Comparison of ENCODE assay signal across 12 mouse cellular contexts in the genomic region with DNA sequence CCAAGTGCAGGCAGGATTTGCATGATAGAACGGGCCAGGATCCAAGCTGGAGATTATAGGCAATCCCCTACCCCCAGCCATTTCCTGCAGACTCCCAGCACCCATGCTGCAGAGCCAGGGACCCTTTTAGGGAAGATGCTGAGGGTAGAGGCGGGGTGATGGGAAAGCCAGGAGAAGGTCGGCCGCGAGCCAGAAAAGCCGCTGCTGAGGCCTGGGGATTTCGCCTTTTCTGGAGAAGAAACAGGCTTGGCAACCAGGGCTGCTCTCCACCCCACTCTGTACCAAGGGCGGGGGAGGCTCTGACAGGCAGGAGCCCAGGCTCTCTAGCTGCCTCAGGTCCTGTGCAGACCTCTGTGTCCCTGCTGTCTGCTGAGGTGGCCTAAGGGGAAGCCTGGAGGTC. TPM values are rescaled to one million over a fixed set of nuclear protein-coding genes. Genes with fewer than 3 reads are reported as not detected.
A peak's percentile ranks its signal among the peaks of the same experiment; 100 is the strongest.
DNase-seq lines count a peak whose midpoint lies in the region; ATAC-seq and TF ChIP-seq lines count a peak whose summit lies in the region.
"Had no signal": no experiment of that assay in that cellular context is flagged by ENCODE, and none has a peak within 500 bp of the region (broad histone marks: within the 10 kb centered on the region; RNA-seq: fewer than 3 reads in every experiment).

No protein-coding gene starts in this region.

- 0 out of 2 replicates have a peak, but pooled peaks cover 4% of the 10 kb centered on the region for H3K36me3 ChIP-seq in heart, embryonic 16.5 days (ENCODE audit: control insufficient read depth, insufficient read depth)
- H3K36me3 ChIP-seq in midbrain, postnatal 0 days (ENCODE audit: insufficient read depth, low read length) = peaks cover 16% of the 10 kb centered on the region
- no peaks in the 10 kb centered on the region for H3K36me3 ChIP-seq in midbrain, embryonic 16.5 days (ENCODE audit: control insufficient read depth, insufficient read depth, low read length)
- H3K36me3 ChIP-seq in stomach, embryonic 14.5 days (ENCODE audit: control insufficient read depth, insufficient read depth, low read length) = peaks cover 5% of the 10 kb centered on the region

- H3K4me2 ChIP-seq in heart, embryonic 16.5 days (ENCODE audit: low read depth, low read length) = no peak overlapping the region
- H3K4me2 ChIP-seq in midbrain, postnatal 0 days (ENCODE audit: low read depth, low read length, poor library complexity, severe bottlenecking) = no peak overlapping the region
- no peak overlapping the region for H3K4me2 ChIP-seq in midbrain, embryonic 16.5 days (ENCODE audit: low read length)
- no peak overlapping the region for H3K4me2 ChIP-seq in stomach, embryonic 14.5 days (replicated peaks; ENCODE audit: low read depth, low read length)
- H3K4me2 ChIP-seq: hindbrain, embryonic 15.5 days; limb, embryonic 13.5 days had no signal

- H3K27me3 ChIP-seq in heart, embryonic 16.5 days (ENCODE audit: control insufficient read depth, insufficient read depth, low read length) = no peaks in the 10 kb centered on the region
- H3K27me3 ChIP-seq in midbrain, postnatal 0 days (ENCODE audit: insufficient read depth, low read length) = no peaks in the 10 kb centered on the region
- no peaks in the 10 kb centered on the region for H3K27me3 ChIP-seq in midbrain, embryonic 16.5 days (ENCODE audit: control insufficient read depth, insufficient read depth, low read depth, low read length)
- no peaks in the 10 kb centered on the region for H3K27me3 ChIP-seq in stomach, embryonic 14.5 days (ENCODE audit: control insufficient read depth, insufficient read depth, low read length)
- H3K27me3 ChIP-seq: hindbrain, embryonic 15.5 days; limb, embryonic 13.5 days had no signal

- no peak for TF ChIP-seq CTCF in midbrain, postnatal 0 days (IDR thresholded peaks at IDR 0.05)

- no peak overlapping the region for H3K4me3 ChIP-seq in heart, embryonic 16.5 days (ENCODE audit: low read length)
- no peak overlapping the region for H3K4me3 ChIP-seq in midbrain, postnatal 0 days (ENCODE audit: low read depth, low read length)
- no peak overlapping the region for H3K4me3 ChIP-seq in midbrain, embryonic 16.5 days (ENCODE audit: low read depth, low read length)
- H3K4me3 ChIP-seq in stomach, embryonic 14.5 days (ENCODE audit: low read depth, low read length) = no peak overlapping the region
- H3K4me3 ChIP-seq: hindbrain, embryonic 15.5 days; limb, embryonic 13.5 days had no signal

- ATAC-seq in heart, embryonic 16.5 days (replicated peaks; ENCODE audit: extremely low read depth, insufficient read depth, low FRiP score) = no peak
- ATAC-seq in midbrain, postnatal 0 days (ENCODE audit: low FRiP score) = no peak
- ATAC-seq in midbrain, embryonic 16.5 days = no peak
- no peak for ATAC-seq in stomach, embryonic 14.5 days (ENCODE audit: insufficient number of reproducible peaks, insufficient read depth, low FRiP score, low read depth)
- ATAC-seq: activated CD4-positive, CD25-positive, alpha-beta regulatory T cell, adult 4 months had no signal

- DNase-seq in cerebellum, adult 9-11 months = peak; percentile 39
- DNase-seq in cerebellum, postnatal 36 days = no peak
- no peak for DNase-seq in heart, adult 11 months
- DNase-seq in midbrain, postnatal 0 days (ENCODE audit: low spot score) = peak; percentile 19
- no peak for DNase-seq in cerebellum, adult 9-10 months
- DNase-seq: thymus, adult 2 months had no signal

- peaks cover 41% of the 10 kb centered on the region for H3K4me1 ChIP-seq in heart, embryonic 16.5 days (ENCODE audit: control insufficient read depth, insufficient read depth, low read length)
- peaks cover 12% of the 10 kb centered on the region; the same call in 1 of the 2 replicates for H3K4me1 ChIP-seq in midbrain, postnatal 0 days (ENCODE audit: insufficient read depth, low read length)
- peaks cover 14% of the 10 kb centered on the region for H3K4me1 ChIP-seq in midbrain, embryonic 16.5 days (ENCODE audit: control insufficient read depth, insufficient read depth, low read length)
- 0 out of 2 replicates have a peak, but pooled peaks cover 9% of the 10 kb centered on the region for H3K4me1 ChIP-seq in stomach, embryonic 14.5 days (ENCODE audit: control insufficient read depth, insufficient read depth, low read length)

- H3K9me3 ChIP-seq in heart, embryonic 16.5 days (replicated peaks; ENCODE audit: control insufficient read depth, low read length) = no peaks in the 10 kb centered on the region
- H3K9me3 ChIP-seq in midbrain, postnatal 0 days (ENCODE audit: low read length) = no peaks in the 10 kb centered on the region
- H3K9me3 ChIP-seq in midbrain, embryonic 16.5 days (replicated peaks; ENCODE audit: control insufficient read depth, low read length, poor library complexity, severe bottlenecking) = no peaks in the 10 kb centered on the region
- H3K9me3 ChIP-seq in stomach, embryonic 14.5 days (ENCODE audit: control insufficient read depth, low read depth, low read length) = no peaks in the 10 kb centered on the region
- H3K9me3 ChIP-seq: hindbrain, embryonic 15.5 days; limb, embryonic 13.5 days had no signal

- WGBS in heart, embryonic 16.5 days = 69% methylated on average over 8 of the region's 8 CpGs
- 86% methylated on average over 8 of the region's 8 CpGs for WGBS in midbrain, postnatal 0 days
- 93% methylated on average over 8 of the region's 8 CpGs for WGBS in midbrain, embryonic 16.5 days
- WGBS in stomach, embryonic 14.5 days = 61% methylated on average over 8 of the region's 8 CpGs

- H3K9ac ChIP-seq in heart, embryonic 16.5 days (ENCODE audit: low read length) = no peak overlapping the region; the same call in 1 of the 2 replicates
- H3K9ac ChIP-seq in midbrain, postnatal 0 days (replicated peaks; ENCODE audit: low read length, poor library complexity, severe bottlenecking) = no peak overlapping the region
- no peak overlapping the region for H3K9ac ChIP-seq in midbrain, embryonic 16.5 days (ENCODE audit: low read depth, low read length)
- no peak overlapping the region for H3K9ac ChIP-seq in stomach, embryonic 14.5 days (replicated peaks; ENCODE audit: low read depth, low read length)
- H3K9ac ChIP-seq: hindbrain, embryonic 15.5 days; limb, embryonic 13.5 days had no signal

- H3K27ac ChIP-seq in heart, embryonic 16.5 days (ENCODE audit: low read length) = peak overlapping the region; percentile 94
- no peak overlapping the region for H3K27ac ChIP-seq in midbrain, postnatal 0 days (ENCODE audit: low read depth, low read length)
- no peak overlapping the region for H3K27ac ChIP-seq in midbrain, embryonic 16.5 days (ENCODE audit: low read length)
- peak overlapping the region; percentile 86 for H3K27ac ChIP-seq in stomach, embryonic 14.5 days (ENCODE audit: low read length)
- H3K27ac ChIP-seq: hindbrain, embryonic 15.5 days; limb, embryonic 13.5 days had no signal

RNA-seq across cellular contexts. Expression of gene Trmt61a, which starts 3.4 kb away (rescaled TPM):
- 7.7 and 8.5 TPM in 2 replicates for polyA plus RNA-seq in heart, embryonic 16.5 days (2015; fragmentation: Nextera tagmentation; extraction: Ambion mirVana)
- 23.2 and 27.5 TPM in 2 replicates for total RNA-seq in midbrain, postnatal 0 days (2014; rRNA removed)
- polyA plus RNA-seq in midbrain, postnatal 0 days (2015; fragmentation: Nextera tagmentation; extraction: Ambion mirVana) = 8.4 and 8.7 TPM in 2 replicates
- polyA plus RNA-seq in midbrain, embryonic 16.5 days (2015; fragmentation: Nextera tagmentation; extraction: Ambion mirVana) = 9.8 and 10.4 TPM in 2 replicates
- polyA plus RNA-seq in stomach, embryonic 14.5 days (2014; fragmentation: Nextera tagmentation; extraction: Ambion mirVana) = 7.8 and 9.2 TPM in 2 replicates

RNA-seq across cellular contexts. Expression of gene Ckb, which starts 9.2 kb away (rescaled TPM):
- 388 and 414 TPM in 2 replicates for polyA plus RNA-seq in heart, embryonic 16.5 days (2015; fragmentation: Nextera tagmentation; extraction: Ambion mirVana)
- 1,673 and 2,112 TPM in 2 replicates for total RNA-seq in midbrain, postnatal 0 days (2014; rRNA removed)
- 1,654 and 1,809 TPM in 2 replicates for polyA plus RNA-seq in midbrain, postnatal 0 days (2015; fragmentation: Nextera tagmentation; extraction: Ambion mirVana)
- polyA plus RNA-seq in midbrain, embryonic 16.5 days (2015; fragmentation: Nextera tagmentation; extraction: Ambion mirVana) = 1,397 and 1,482 TPM in 2 replicates
- polyA plus RNA-seq in stomach, embryonic 14.5 days (2014; fragmentation: Nextera tagmentation; extraction: Ambion mirVana) = 548 and 555 TPM in 2 replicates

RNA-seq across cellular contexts. Expression of gene Bag5, which starts 31.8 kb away (rescaled TPM):
- polyA plus RNA-seq in heart, embryonic 16.5 days (2015; fragmentation: Nextera tagmentation; extraction: Ambion mirVana) = 40.9 and 42.9 TPM in 2 replicates
- total RNA-seq in midbrain, postnatal 0 days (2014; rRNA removed) = 28.7 and 43.5 TPM in 2 replicates
- polyA plus RNA-seq in midbrain, postnatal 0 days (2015; fragmentation: Nextera tagmentation; extraction: Ambion mirVana) = 68.7 and 70.8 TPM in 2 replicates
- 70.4 and 71.8 TPM in 2 replicates for polyA plus RNA-seq in midbrain, embryonic 16.5 days (2015; fragmentation: Nextera tagmentation; extraction: Ambion mirVana)
- 49.8 and 58.0 TPM in 2 replicates for polyA plus RNA-seq in stomach, embryonic 14.5 days (2014; fragmentation: Nextera tagmentation; extraction: Ambion mirVana)

RNA-seq across cellular contexts. Expression of gene Apopt1, which starts 31.8 kb away (rescaled TPM):
- 40.2 and 43.9 TPM in 2 replicates for polyA plus RNA-seq in heart, embryonic 16.5 days (2015; fragmentation: Nextera tagmentation; extraction: Ambion mirVana)
- total RNA-seq in midbrain, postnatal 0 days (2014; rRNA removed) = 17.9 and 27.8 TPM in 2 replicates
- 63.1 and 67.0 TPM in 2 replicates for polyA plus RNA-seq in midbrain, postnatal 0 days (2015; fragmentation: Nextera tagmentation; extraction: Ambion mirVana)
- 52.3 and 56.8 TPM in 2 replicates for polyA plus RNA-seq in midbrain, embryonic 16.5 days (2015; fragmentation: Nextera tagmentation; extraction: Ambion mirVana)
- polyA plus RNA-seq in stomach, embryonic 14.5 days (2014; fragmentation: Nextera tagmentation; extraction: Ambion mirVana) = 56.1 and 60.8 TPM in 2 replicates

Comparison
In these comparisons a context has a peak if more than half of its experiments do, and no peak if none do; other contexts are left out.
1. DNase-seq: peak in cerebellum, adult 9-11 months (single experiment) and midbrain, postnatal 0 days (single experiment); none in cerebellum, postnatal 36 days (0 of 2), heart, adult 11 months (single experiment) and cerebellum, adult 9-10 months (single experiment).
2. H3K27ac ChIP-seq: peak in heart, embryonic 16.5 days (single experiment) and stomach, embryonic 14.5 days (single experiment); none in midbrain, postnatal 0 days (single experiment) and midbrain, embryonic 16.5 days (single experiment).